Mouse (Mus musculus): Measurements from ENCODE around the gene Hepacam.

The Hepacam gene

GRCm38 (mm10) chr9:37384284-37385182 is 17.4 kb downstream of the Hepacam start:
- no peak for DNase-seq (ENCODE audit: low read depth, low spot score)

- DNase-seq (ENCODE audit: low read depth, low spot score), result no peak
Measured at GRCm38 (mm10) chr9:37390891-37391290, 23.7 kb downstream of the Hepacam start.

GRCm38 (mm10) chr9:37392071-37392470 is 24.9 kb downstream of the Hepacam start:
- no peak for DNase-seq (ENCODE audit: low read depth, low spot score)

- DNase-seq (ENCODE audit: low read depth, low spot score), result no peak
Measured at GRCm38 (mm10) chr9:37393482-37394131, 26.5 kb downstream of the Hepacam start.

- DNase-seq (ENCODE audit: low read depth, low spot score), result no peak
Measured at GRCm38 (mm10) chr9:37400585-37400984, 33.4 kb downstream of the Hepacam start.

GRCm38 (mm10) chr9:37401802-37402201 is 34.7 kb downstream of the Hepacam start, which contains the start of gene Robo4:
Gene Robo4, plus strand, starts transcription at chr9:37401897.
- no peak for DNase-seq (ENCODE audit: low read depth, low spot score)

GRCm38 (mm10) chr9:37402501-37402900 is 35.4 kb downstream of the Hepacam start:
- no peak for DNase-seq (ENCODE audit: low read depth, low spot score)

GRCm38 (mm10) chr9:37403011-37403410 is 35.9 kb downstream of the Hepacam start:
- no peak for DNase-seq (ENCODE audit: low read depth, low spot score)

- no peak for DNase-seq (ENCODE audit: low read depth, low spot score)
Measured at GRCm38 (mm10) chr9:37406372-37406771, 39.2 kb downstream of the Hepacam start.

GRCm38 (mm10) chr9:37407850-37408502 is 40.8 kb downstream of the Hepacam start:
- DNase-seq (ENCODE audit: low read depth, low spot score), result no peak

GRCm38 (mm10) chr9:37409698-37410445 is 42.7 kb downstream of the Hepacam start:
- DNase-seq (ENCODE audit: low read depth, low spot score), result no peak

GRCm38 (mm10) chr9:37412989-37413388 is 45.8 kb downstream of the Hepacam start:
- no peak for DNase-seq (ENCODE audit: low read depth, low spot score)

- no peak for DNase-seq (ENCODE audit: low read depth, low spot score)
Measured at GRCm38 (mm10) chr9:37414666-37415065, 47.5 kb downstream of the Hepacam start.

GRCm38 (mm10) chr9:37418791-37419190 is 51.6 kb downstream of the Hepacam start:
- DNase-seq (ENCODE audit: low read depth, low spot score), result no peak

- DNase-seq (ENCODE audit: low read depth, low spot score), result peak; percentile 69
Measured at GRCm38 (mm10) chr9:37420676-37421075, 53.5 kb downstream of the Hepacam start.

- no peak for DNase-seq (ENCODE audit: low read depth, low spot score)
Measured at GRCm38 (mm10) chr9:37421239-37421638, 54.1 kb downstream of the Hepacam start.

GRCm38 (mm10) chr9:37429326-37429725 is 62.2 kb downstream of the Hepacam start:
- no peak for DNase-seq (ENCODE audit: low read depth, low spot score)

- peak; percentile 88 for DNase-seq (ENCODE audit: low read depth, low spot score)
Measured at GRCm38 (mm10) chr9:37430582-37430981, 63.4 kb downstream of the Hepacam start.

- no peak for DNase-seq (ENCODE audit: low read depth, low spot score)
Measured at GRCm38 (mm10) chr9:37432026-37432666, 65.0 kb downstream of the Hepacam start.

- no peak for DNase-seq (ENCODE audit: low read depth, low spot score)
Measured at GRCm38 (mm10) chr9:37432720-37433421, 65.7 kb downstream of the Hepacam start, which contains the start of gene Robo3. Gene Robo3, minus strand, starts transcription at chr9:37433246.
